Mouse (Mus musculus) layer of hippocampus, adult 18-20 months (tissue): ENCODE measurements around the gene Nags. TPM values are rescaled to one million over a fixed set of nuclear protein-coding genes. Genes with fewer than 3 reads are reported as not detected.
A peak's percentile ranks its signal among the peaks of the same experiment; 100 is the strongest.
"Not testable (repeated sequence)": the region's sequence is repeated elsewhere in the genome, so short reads cannot be mapped to it uniquely, and the experiment has no call there.

ENCODE experiments used
- DNase-seq, 2 experiments: peaks; one replicate each; pipeline ENCODE4 v3.0.0; 2022; ENCODE audit warnings: low spot score in 2 of 2
- total RNA-seq, 2 experiments: library from RNA; stranded (reverse); gene quantifications; 2 replicates each; pipeline ENCODE4 v1.2.3; 2021

The Nags gene
- total RNA-seq, 2 experiments from 2014 or later, result not detected

GRCm38 (mm10) chr11:102156039-102156785 lies 10.9 kb downstream of the Nags start, which contains the start of gene Tmem101:
Gene Tmem101 (minus strand): TSS chr11:102156404.
- peak; percentile 82 to 91 for DNase-seq

- DNase-seq, result no peak
Measured at GRCm38 (mm10) chr11:102156786-102157089, 11.4 kb downstream of the Nags start.

- DNase-seq, result not testable (repeated sequence)
Measured at GRCm38 (mm10) chr11:102158024-102158423, 12.7 kb downstream of the Nags start.

- DNase-seq, result no peak
Measured at GRCm38 (mm10) chr11:102159781-102160180, 14.5 kb downstream of the Nags start.

GRCm38 (mm10) chr11:102165971-102166722 lies 20.8 kb downstream of the Nags start:
- peak; percentile 56 to 84 for DNase-seq

GRCm38 (mm10) chr11:102167539-102167938 lies 22.2 kb downstream of the Nags start:
- no peak for DNase-seq

- DNase-seq, result no peak
Measured at GRCm38 (mm10) chr11:102168689-102169088, 23.4 kb downstream of the Nags start.

GRCm38 (mm10) chr11:102179836-102180235 lies 34.5 kb downstream of the Nags start:
- DNase-seq, result no peak

GRCm38 (mm10) chr11:102184253-102184645 lies 38.9 kb downstream of the Nags start:
- DNase-seq, result no peak

GRCm38 (mm10) chr11:102184646-102185495 lies 39.6 kb downstream of the Nags start, which contains the start of gene Lsm12:
Gene Lsm12 (minus strand): TSS chr11:102185296.
- peak; percentile 90 to 93 for DNase-seq

- DNase-seq, result no peak
Measured at GRCm38 (mm10) chr11:102185677-102186076, 40.4 kb downstream of the Nags start.

- DNase-seq, result no peak
Measured at GRCm38 (mm10) chr11:102186235-102186634, 40.9 kb downstream of the Nags start.

- DNase-seq, result no peak
Measured at GRCm38 (mm10) chr11:102188980-102189379, 43.7 kb downstream of the Nags start.

- peak; percentile 85 to 91 for DNase-seq
Measured at GRCm38 (mm10) chr11:102189461-102190436, 44.4 kb downstream of the Nags start, which contains the start of gene G6pc3. Gene G6pc3 (plus strand): TSS chr11:102189620.

- no peak for DNase-seq
Measured at GRCm38 (mm10) chr11:102190848-102191247, 45.5 kb downstream of the Nags start.

GRCm38 (mm10) chr11:102193657-102194440 lies 48.5 kb downstream of the Nags start:
- no peak for DNase-seq

- DNase-seq, result peak; percentile 60 to 65
Measured at GRCm38 (mm10) chr11:102196018-102196797, 50.9 kb downstream of the Nags start.

- DNase-seq, result no peak
Measured at GRCm38 (mm10) chr11:102198245-102198644, 52.9 kb downstream of the Nags start.
